21 mouse cellular contexts compared by ENCODE assay signal in genomic region chr9:59663226-59663625, GRCm38 (mm10). TPM values are rescaled to one million over a fixed set of nuclear protein-coding genes. Genes with fewer than 3 reads are reported as not detected.
DNase-seq lines count a peak whose midpoint lies in the region; ATAC-seq and TF ChIP-seq lines count a peak whose summit lies in the region.
"Had no signal": no experiment of that assay in that cellular context is flagged by ENCODE, and none has a peak within 500 bp of the region (broad histone marks: within the 10 kb centered on the region; RNA-seq: fewer than 3 reads in every experiment).

No protein-coding gene starts in this region.

- H3K9ac ChIP-seq in heart, embryonic 13.5 days: peak overlapping the region; percentile 44; the same call in 1 of the 2 replicates
- H3K9ac ChIP-seq: embryonic facial prominence, embryonic 12.5 days; hindbrain, embryonic 12.5 days had no signal

- no peak for TF ChIP-seq CTCF in cerebellum, adult 2 months (IDR thresholded peaks at IDR 0.05; ENCODE audit: borderline replicate concordance, insufficient read depth, low read depth, low read length)
- no peak for TF ChIP-seq CTCF in testis, adult 2 months (IDR thresholded peaks at IDR 0.05; ENCODE audit: control insufficient read depth, insufficient read depth, insufficient replicate concordance, low read depth, low read length)

- no peaks in the 10 kb centered on the region for H3K27me3 ChIP-seq in cerebellum, adult 2 months (ENCODE audit: control insufficient read depth, insufficient read depth, low read length)
- H3K27me3 ChIP-seq in heart, embryonic 13.5 days (replicated peaks): no peaks in the 10 kb centered on the region
- no peaks in the 10 kb centered on the region for H3K27me3 ChIP-seq in testis, adult 2 months (ENCODE audit: control insufficient read depth, insufficient read depth, low read length)
- H3K27me3 ChIP-seq: embryonic facial prominence, embryonic 12.5 days; hindbrain, embryonic 12.5 days had no signal

- ATAC-seq in heart, embryonic 13.5 days (ENCODE audit: extremely low read depth, insufficient number of reproducible peaks, low FRiP score, low TSS enrichment): no peak
- ATAC-seq: CD4-positive, CD25-positive, alpha-beta regulatory T cell, adult 4 months; forebrain, embryonic 14.5 days had no signal

- H3K4me1 ChIP-seq in cerebellum, adult 2 months (ENCODE audit: control insufficient read depth, insufficient read depth, low read length): peaks cover 48% of the 10 kb centered on the region
- peaks cover 99% of the 10 kb centered on the region for H3K4me1 ChIP-seq in heart, embryonic 13.5 days
- H3K4me1 ChIP-seq in testis, adult 2 months (ENCODE audit: control insufficient read depth, insufficient read depth, low read length): peaks cover 12% of the 10 kb centered on the region

- no peak for TF ChIP-seq POLR2A in cerebellum, adult 2 months (IDR thresholded peaks at IDR 0.05; ENCODE audit: borderline replicate concordance, insufficient read depth, low read length)
- no peak for TF ChIP-seq POLR2A in testis, adult 2 months (IDR thresholded peaks at IDR 0.05; ENCODE audit: control insufficient read depth, low read depth, low read length)

- H3K4me3 ChIP-seq in cerebellum, adult 2 months (replicated peaks; ENCODE audit: insufficient read depth, low read depth, low read length): no peak overlapping the region
- H3K4me3 ChIP-seq in heart, embryonic 13.5 days: no peak overlapping the region
- peak overlapping the region; percentile 60 for H3K4me3 ChIP-seq in testis, adult 2 months (ENCODE audit: control insufficient read depth, low read depth, low read length)
- H3K4me3 ChIP-seq: embryonic facial prominence, embryonic 12.5 days; erythroblast, embryonic 14.5 days; hindbrain, embryonic 12.5 days; limb, embryonic 10.5 days had no signal

- peaks cover 89% of the 10 kb centered on the region for H3K36me3 ChIP-seq in heart, embryonic 13.5 days
- H3K36me3 ChIP-seq in testis, adult 2 months (ENCODE audit: control insufficient read depth, insufficient read depth, low read length): no peaks in the 10 kb centered on the region

- H3K9me3 ChIP-seq in heart, embryonic 13.5 days: no peaks in the 10 kb centered on the region
- H3K9me3 ChIP-seq: embryonic facial prominence, embryonic 12.5 days; hindbrain, embryonic 12.5 days; limb, embryonic 10.5 days had no signal

- WGBS in cerebellum, adult 2 months: 37% methylated on average over 7 of the region's 7 CpGs
- 75% methylated on average over 7 of the region's 7 CpGs for WGBS in heart, embryonic 13.5 days

- peak overlapping the region; percentile 28; the same call in 1 of the 2 replicates for H3K27ac ChIP-seq in cerebellum, adult 2 months (ENCODE audit: insufficient read depth, low read length)
- peak overlapping the region; percentile 41; the same call in 1 of the 2 replicates for H3K27ac ChIP-seq in heart, embryonic 13.5 days (replicated peaks)
- no peak overlapping the region; the same call in 1 of the 2 replicates for H3K27ac ChIP-seq in testis, adult 2 months (ENCODE audit: control insufficient read depth, insufficient read depth, low read depth, low read length)
- H3K27ac ChIP-seq: embryonic facial prominence, embryonic 12.5 days; hindbrain, embryonic 12.5 days; limb, embryonic 10.5 days had no signal

- no peak for DNase-seq in cerebellum, adult 2 months
- no peak for DNase-seq in cerebellum, adult 18-20 months
- no peak for DNase-seq in heart, adult 8-10 months (ENCODE audit: low spot score)
- DNase-seq in testis, postnatal 14 days (ENCODE audit: low spot score): no peak
- DNase-seq in urinary bladder, adult 18-20 months (ENCODE audit: low spot score in 2 of 2): no peak
- no peak for DNase-seq in frontal cortex, postnatal 36 days (ENCODE audit: low spot score in 2 of 2)
- DNase-seq: cerebellum, postnatal 10 days; lung, adult 18-20 months; lung, postnatal 14 days; thymus, adult 18-20 months; thymus, postnatal 4 days had no signal

- H3K4me2 ChIP-seq in heart, embryonic 13.5 days: peak overlapping the region; percentile 32; the same call in 1 of the 2 replicates
- H3K4me2 ChIP-seq: embryonic facial prominence, embryonic 12.5 days; hindbrain, embryonic 12.5 days had no signal

RNA-seq across cellular contexts. Expression of gene Pkm, which starts 7.1 kb away (rescaled TPM):
- 2,306 and 2,370 TPM in 2 replicates for polyA plus RNA-seq in cerebellum, adult 2 months (2012; rRNA removed)
- polyA plus RNA-seq in heart, embryonic 13.5 days (2015; fragmentation: Nextera tagmentation; extraction: Ambion mirVana): 1,816 and 1,974 TPM in 2 replicates
- total RNA-seq in heart, adult 8-10 months (2022): 1,000 to 10,000 TPM; 1,114 to 1,272 (median 1,167) TPM
- polyA plus RNA-seq in testis, adult 2 months (2012; rRNA removed): 491 and 510 TPM in 2 replicates

RNA-seq across cellular contexts. Expression of gene Gramd2, which starts 16.7 kb away (rescaled TPM):
- polyA plus RNA-seq in cerebellum, adult 2 months (2012; rRNA removed): 2.6 and 3.0 TPM in 2 replicates
- polyA plus RNA-seq in heart, embryonic 13.5 days (2015; fragmentation: Nextera tagmentation; extraction: Ambion mirVana): 0.24 and 0.29 TPM in 2 replicates
- not detected for total RNA-seq in heart, adult 8-10 months (2022)
- polyA plus RNA-seq in testis, adult 2 months (2012; rRNA removed): 14.5 and 17.9 TPM in 2 replicates
- total RNA-seq: liver, adult 2 months; megakaryocyte-erythroid progenitor cell, adult 5-6 weeks had no signal
- polyA plus RNA-seq: CD4-positive, CD25-positive, alpha-beta regulatory T cell, adult 4 months; erythroblast, embryonic 14.5 days had no signal

RNA-seq across cellular contexts. Expression of gene Parp6, which starts 46.1 kb away (rescaled TPM):
- polyA plus RNA-seq in cerebellum, adult 2 months (2012; rRNA removed): 174 and 176 TPM in 2 replicates
- 16.6 and 18.1 TPM in 2 replicates for polyA plus RNA-seq in heart, embryonic 13.5 days (2015; fragmentation: Nextera tagmentation; extraction: Ambion mirVana)
- total RNA-seq in heart, adult 8-10 months (2022): 10 to 100 TPM; 15.1 to 17.9 (median 15.8) TPM
- polyA plus RNA-seq in testis, adult 2 months (2012; rRNA removed): 34.5 and 35.6 TPM in 2 replicates
